Mouse (Mus musculus) layer of hippocampus, postnatal 36 days (tissue): ENCODE measurements at regions not wholly inside any gene's neighbourhood (a gene's known extent, or its start where the extent isn't known, plus 50 kb on each side); places are given as distances from the start of the nearest gene placed in this dataset.
"Not testable (repeated sequence)": the region's sequence is repeated elsewhere in the genome, so short reads cannot be mapped to it uniquely, and the experiment has no call there.

ENCODE experiments used
- DNase-seq, 2 experiments: peaks; one replicate each; pipeline ENCODE4 v3.0.0; 2022

DNA sequence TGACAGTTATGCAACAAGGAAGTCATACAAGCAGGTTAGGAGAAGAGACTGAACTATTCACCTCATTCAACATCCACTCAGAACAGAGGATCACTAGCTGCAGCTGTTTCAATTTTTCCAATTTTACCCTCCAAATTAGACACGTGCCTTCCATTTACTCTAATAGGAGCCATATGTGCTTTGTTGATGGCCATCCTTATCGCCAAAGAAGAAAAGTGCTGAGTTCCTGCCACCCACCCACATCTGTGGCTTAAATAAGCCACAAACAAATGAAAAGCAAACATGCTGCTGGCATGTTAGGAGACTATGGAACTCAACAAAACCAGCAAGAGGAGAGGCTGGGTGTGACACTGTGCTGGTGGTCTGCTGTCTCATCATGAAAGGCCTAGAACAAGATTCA lies 1786.1 kb downstream of the 9330182O14Rik start:
- no peak for DNase-seq

GRCm38 (mm10) chr15:41936697-41937096 lies 1802.5 kb downstream of the 9330182O14Rik start:
- DNase-seq, result no peak

GRCm38 (mm10) chr15:41945226-41945625 lies 1811.1 kb downstream of the 9330182O14Rik start:
- DNase-seq, result no peak

DNA sequence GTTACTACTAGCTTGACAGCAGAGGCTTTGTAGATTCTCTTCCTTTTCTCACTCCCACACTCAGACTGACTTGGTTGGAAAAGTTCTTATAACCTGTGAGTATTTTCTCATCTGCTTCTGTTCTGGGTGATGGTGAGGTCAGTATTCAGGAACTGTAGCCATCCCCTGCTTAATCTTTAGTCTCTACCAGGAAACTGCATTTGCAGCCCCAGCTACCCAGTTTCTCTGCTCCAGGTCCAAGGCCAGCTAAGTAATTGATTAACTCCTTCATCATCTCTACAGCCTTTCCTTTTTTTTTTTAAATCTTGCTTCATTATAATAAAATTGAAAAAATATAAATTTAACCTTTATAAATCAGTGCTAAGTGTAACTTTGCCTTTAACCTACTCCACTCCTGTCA lies 1813.7 kb downstream of the 9330182O14Rik start:
- DNase-seq, result no peak

- no peak for DNase-seq
Measured at GRCm38 (mm10) chr15:41948347-41949093, 1814.4 kb downstream of the 9330182O14Rik start.

- DNase-seq, result no peak
Measured at GRCm38 (mm10) chr15:41949094-41949461, 1814.9 kb downstream of the 9330182O14Rik start.

GRCm38 (mm10) chr15:41951276-41951675 lies 1817.1 kb downstream of the 9330182O14Rik start:
- DNase-seq, result no peak

GRCm38 (mm10) chr15:41960597-41960996 lies 1826.4 kb downstream of the 9330182O14Rik start:
- DNase-seq, result no peak

DNA sequence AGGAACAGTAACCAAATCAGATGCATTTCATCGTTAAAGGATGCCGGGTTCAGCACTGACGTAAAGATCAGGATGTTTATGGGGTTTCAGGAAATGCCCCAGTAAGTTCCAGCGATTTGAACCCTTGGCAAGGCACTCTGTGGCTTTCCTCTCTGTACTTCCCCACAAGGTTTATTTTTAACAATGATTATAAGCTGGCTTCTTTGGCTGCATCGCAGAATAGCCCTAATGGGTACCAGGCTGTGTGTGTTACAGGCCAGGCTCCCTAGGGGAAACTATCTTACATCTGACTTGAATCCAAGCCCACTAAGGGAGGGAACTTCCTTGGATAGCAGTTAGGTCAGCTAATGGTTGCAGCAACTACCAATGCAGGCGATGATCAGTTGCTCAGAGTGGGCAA lies 1836.7 kb downstream of the 9330182O14Rik start:
- DNase-seq, result no peak

DNA sequence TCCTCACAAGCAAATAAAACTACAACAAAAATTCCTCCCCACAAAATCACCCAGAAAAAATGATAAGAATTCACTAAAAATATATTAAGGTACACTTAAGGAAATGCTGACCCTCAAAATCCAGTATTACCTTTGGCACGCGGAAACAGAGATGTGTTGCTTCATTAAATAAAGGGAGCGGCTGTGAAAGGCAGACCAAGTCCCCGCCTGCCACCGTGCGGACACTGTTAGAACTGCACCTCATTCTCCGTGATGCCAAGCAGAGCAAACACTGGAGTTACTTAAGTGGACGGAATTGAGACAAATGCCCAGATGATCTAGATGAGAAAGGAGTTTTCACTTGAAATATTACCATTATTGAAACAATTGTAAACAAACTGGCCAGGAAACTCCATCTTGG lies 1839.1 kb downstream of the 9330182O14Rik start:
- DNase-seq, result peak; percentile 87 to 90

DNA sequence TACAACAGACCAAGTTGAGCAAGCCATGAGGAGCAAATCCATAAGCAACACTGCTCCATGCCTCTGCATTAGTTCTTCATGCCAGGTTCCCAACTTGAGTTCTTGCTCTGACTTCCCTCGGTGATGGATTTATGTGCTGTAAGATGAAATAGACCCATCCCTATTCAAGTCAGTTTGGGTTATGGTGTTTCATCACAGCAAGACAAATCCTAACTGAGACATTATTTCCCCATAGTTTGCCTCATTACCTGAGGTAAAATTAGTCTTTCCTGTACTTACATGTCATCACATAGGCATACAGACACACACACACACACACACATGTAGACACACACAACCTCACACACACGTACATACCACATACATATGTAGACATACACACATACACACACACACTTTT lies 1843.0 kb downstream of the 9330182O14Rik start:
- no peak for DNase-seq

- DNase-seq, result peak; percentile 47 to 48
Measured at GRCm38 (mm10) chr15:41977649-41978231, 1843.6 kb downstream of the 9330182O14Rik start.

- DNase-seq, result no peak
Measured at GRCm38 (mm10) chr15:41983261-41983660, 1849.1 kb downstream of the 9330182O14Rik start.

DNA sequence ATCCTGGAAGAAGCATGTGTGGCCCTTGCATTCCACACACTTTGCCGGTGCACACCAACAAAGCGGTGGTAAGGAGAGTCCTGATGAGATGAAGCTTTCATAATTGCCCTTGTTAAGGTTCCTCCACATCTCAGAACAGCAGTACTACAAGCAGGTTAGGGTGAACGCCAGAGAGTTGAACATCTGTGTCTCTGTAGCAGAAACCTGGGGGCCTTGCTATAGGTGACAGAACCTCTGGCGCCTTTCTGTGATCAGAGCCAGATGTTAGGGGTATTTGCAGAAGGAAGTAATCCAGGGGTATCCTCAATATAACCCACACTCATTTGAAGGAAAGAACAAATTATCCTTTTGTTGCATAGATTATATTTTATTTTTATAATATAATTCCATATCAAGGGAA lies 1850.1 kb downstream of the 9330182O14Rik start:
- no peak for DNase-seq

GRCm38 (mm10) chr15:41986264-41986663 lies 1852.1 kb downstream of the 9330182O14Rik start:
- DNase-seq, result no peak

DNA sequence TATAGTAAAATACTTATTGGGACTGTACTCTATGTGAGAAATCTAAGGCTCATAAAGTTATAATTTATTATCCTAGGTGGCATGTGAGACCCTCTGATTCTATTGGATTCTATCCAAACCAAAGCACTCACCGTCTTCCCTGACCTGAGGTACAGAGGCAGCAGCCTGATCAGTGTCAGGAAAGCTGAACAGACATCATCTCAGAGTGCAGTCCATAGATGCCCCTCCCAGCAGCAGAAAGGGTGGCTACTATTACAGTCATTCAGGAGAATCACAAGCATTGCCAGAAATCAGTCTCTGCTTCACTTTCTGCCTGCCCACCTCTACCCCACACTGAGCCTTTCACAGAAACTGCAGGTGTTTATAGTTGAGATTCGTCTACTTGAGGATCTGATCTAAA lies 1854.9 kb downstream of the 9330182O14Rik start:
- no peak for DNase-seq

GRCm38 (mm10) chr15:41991816-41992215 lies 1857.7 kb downstream of the 9330182O14Rik start:
- no peak for DNase-seq

- not testable (repeated sequence) for DNase-seq
Measured at GRCm38 (mm10) chr15:42032286-42032685, 1898.1 kb downstream of the 9330182O14Rik start.

DNA sequence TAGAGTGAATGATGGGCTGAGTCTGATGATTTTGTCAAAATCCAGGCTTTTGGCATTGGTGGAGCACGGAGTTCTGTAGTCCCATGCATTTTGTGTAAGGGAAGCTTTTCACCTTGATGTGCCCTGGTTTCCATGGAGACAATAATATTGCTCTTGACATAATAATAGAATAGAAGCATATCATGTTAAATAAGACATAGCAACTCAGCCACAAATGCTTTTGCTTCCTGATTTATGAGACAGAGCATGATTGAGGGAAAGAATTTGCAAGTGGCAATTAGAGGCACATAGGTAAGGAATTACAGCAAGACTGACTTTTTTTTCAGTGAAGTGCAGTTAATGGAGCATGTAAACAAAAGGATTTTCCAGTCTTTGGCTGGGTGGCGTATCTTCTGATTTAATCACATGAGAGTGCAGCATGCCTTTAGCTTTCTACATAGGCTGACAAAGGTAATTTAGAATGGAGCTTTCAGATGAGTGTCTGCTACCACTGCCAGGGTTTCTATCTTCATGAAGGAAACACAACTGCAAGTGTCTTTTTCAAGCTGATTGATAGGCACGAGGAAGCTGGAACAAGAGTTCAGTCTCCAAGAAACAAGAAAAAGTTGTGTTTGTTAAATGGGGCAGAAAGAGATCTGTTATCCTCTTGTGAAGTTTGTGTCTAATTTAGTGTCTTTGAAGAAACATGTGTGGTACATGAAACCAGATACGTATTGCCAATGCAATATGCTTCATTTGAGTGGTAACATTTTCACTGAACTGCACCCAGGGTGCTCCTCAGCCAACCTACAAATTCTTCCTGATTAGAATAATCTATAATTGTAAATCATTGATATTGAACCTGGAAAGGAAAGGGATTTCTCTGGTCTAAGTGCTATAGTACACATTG lies 1913.2 kb downstream of the 9330182O14Rik start:
- no peak for DNase-seq

- peak; percentile 12 to 14 for DNase-seq
Measured at GRCm38 (mm10) chr15:42056772-42057171, 1922.6 kb downstream of the 9330182O14Rik start.

- no peak for DNase-seq
Measured at GRCm38 (mm10) chr15:42068207-42068831, 1934.2 kb downstream of the 9330182O14Rik start.

DNA sequence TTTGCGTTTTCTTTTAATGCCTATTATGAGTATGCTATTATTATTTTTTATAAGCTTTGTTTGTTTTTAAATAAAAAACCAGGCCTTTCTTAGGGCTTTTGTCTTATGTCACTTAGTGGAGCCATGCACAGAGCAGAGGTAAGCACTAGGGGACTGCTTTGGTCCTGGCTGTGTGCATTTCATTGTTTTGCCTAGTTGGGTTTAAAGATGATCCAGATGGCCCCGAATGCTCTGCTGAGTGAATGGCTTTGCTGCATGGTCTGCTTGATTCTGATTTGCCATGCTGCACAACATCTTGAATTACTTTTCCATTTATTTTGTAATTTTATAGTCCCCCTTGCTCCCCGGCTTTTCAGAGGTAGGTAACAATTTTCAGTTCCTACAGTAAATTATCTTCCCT lies 1934.9 kb downstream of the 9330182O14Rik start:
- no peak for DNase-seq

DNA sequence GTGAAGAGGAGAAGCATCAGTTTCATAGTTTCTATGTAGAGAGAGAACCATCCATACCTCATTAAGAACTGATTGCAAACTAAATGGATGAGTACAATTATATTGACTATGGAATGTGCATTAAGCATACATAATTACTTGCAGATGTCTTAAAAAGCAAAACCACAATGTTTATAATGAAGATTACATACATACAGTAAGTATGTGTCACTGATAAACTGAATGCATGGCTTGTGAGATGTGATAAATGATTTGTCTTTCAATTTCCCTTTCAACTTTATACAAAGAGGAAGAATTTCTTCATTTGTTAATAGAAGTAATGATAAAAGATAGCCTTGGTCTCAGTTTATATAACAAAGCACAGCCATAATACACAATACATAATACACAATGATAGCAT lies 1939.3 kb downstream of the 9330182O14Rik start:
- DNase-seq, result no peak
